Mouse (Mus musculus): ENCODE results near the gene Ano3.

- TF ChIP-seq POLR2A (IDR thresholded peaks at IDR 0.05; ENCODE audit: borderline replicate concordance, extremely low read depth, insufficient read depth, insufficient read length, poor library complexity, severe bottlenecking): no peak
- TF ChIP-seq CTCF (IDR thresholded peaks at IDR 0.05; ENCODE audit: borderline replicate concordance, extremely low read depth, insufficient read depth, insufficient read length): no peak
These were observed 306.4 kb downstream of the Ano3 start for GRCm38 (mm10) chr2:110644358-110644757.
